Mouse (Mus musculus): ENCODE results near the gene Dexi.

DNA sequence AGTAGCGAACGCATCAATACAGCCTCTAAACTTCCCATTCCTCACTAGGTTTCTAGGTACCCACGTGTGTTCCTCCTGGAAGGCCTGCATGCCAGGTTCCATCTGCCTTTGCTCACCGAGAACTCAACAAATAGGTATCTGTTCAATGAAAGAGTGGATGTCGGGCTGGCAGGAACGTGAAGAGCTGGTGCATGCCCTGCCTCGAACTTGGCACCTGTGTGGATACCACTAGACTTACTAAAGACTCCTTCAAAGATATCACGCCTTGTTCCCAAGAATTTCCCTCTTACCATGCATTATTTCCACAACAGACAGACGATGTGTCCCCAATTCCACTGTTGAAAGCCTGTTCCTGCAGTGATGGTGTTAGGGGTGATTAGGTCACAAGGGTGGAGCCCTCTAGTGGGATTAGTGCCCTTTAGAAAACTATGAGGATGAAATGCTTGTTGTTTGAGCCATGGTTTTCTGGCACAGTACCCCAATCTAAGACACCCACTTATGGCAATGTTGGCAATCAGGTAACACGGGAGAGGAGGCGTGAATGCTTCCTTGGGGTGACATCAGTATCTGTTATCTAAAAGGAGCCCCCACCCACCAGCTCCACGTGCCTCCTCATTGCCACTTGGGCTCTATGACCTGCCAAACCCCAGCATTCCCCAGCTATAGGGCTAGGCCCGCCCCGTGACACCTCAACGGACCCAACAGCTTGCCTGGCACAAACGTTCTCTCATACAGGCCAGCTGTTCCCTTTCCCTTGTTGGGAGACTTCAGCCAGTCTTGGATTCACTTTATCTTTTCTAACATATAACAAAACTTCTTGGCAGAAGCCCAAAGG lies 1.9 kb downstream of the Dexi start:
- TF ChIP-seq CTCF (IDR thresholded peaks at IDR 0.05; ENCODE audit: low read depth, low read length), result no peak
- no peak for TF ChIP-seq GATA1 (IDR thresholded peaks at IDR 0.05; ENCODE audit: borderline replicate concordance, low read length)

Measured in G1E (cell line).